Mouse (Mus musculus) inflammation-experienced regulatory T-cells, adult 6 months (primary cell): Measurements from ENCODE around the gene Ung. TPM values are rescaled to one million over a fixed set of nuclear protein-coding genes. Genes with fewer than 3 reads are reported as not detected.
A peak's percentile ranks its signal among the peaks of the same experiment; 100 is the strongest.

Experiments
- ATAC-seq: one replicate; pipeline ENCODE4 v1.8.0; 2017
- polyA plus RNA-seq, 3 experiments: library from polyadenylated mRNA; unstranded; fragments of 100-300 nt; shearing (Covaris generic); gene quantifications; one replicate each; pipeline ENCODE4 v1.2.1; 2017

The Ung gene
- polyA plus RNA-seq, 3 experiments from 2014 or later = 7.8 to 9.1 (median 8.5) TPM

DNA sequence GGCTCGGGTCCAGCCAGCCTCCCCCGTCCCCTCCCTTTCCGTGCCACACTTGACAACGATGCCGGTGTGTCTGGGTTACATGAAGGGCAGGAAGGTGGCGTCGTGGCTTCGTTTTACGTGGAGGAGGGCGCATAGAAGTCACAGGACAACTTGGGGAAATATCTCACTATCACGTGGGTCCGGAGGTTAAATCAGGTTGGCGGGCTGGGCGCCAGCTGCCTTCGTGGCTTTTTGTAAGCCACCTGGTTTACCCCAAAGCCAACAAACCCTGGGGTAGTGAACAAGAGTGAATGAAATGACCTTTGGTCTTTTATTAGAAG lies 1.3 kb downstream of the Ung start:
- ATAC-seq = peak; percentile 44

DNA sequence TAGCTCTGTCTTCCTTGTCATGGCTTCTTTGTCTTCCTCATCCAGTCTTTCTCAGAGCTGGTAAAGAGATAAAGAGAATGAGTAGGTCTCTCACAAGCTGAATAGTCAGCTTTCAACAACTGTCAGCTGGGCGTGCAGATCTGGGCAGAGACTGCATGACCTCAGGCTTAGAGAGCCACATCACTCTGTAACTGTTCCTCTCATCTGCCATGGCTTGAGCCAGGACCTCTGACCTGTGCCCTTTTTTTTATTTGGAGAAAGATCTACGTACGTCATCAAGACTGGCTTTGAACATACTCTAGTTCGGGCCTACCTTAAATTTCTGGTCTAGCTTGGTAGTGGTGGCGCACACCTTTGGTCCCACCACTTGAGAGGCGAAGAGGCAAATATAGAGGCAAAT lies 2.7 kb downstream of the Ung start:
- ATAC-seq = no peak

DNA sequence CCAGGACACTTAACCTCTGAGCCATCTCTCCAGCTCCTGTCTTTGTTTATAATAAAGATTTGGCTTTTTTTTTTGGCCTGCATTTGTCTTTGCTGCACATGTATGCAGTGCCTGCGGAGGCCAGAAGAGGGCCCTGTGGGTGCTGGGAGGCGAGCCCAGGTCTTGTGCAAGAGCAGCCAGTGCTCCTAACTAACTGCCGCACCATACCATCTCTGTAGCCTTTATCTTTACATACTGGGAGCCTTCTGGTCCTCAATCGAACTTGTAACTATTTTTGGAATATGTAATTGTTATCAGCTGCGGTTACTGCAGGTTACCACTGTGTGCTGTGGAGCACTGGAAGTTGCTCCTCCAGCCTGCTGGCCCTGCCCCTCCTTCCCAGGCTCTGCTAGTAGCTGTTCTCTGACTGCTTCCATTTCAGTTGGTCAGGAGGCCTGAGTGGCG lies 3.9 kb downstream of the Ung start:
- ATAC-seq = no peak

DNA sequence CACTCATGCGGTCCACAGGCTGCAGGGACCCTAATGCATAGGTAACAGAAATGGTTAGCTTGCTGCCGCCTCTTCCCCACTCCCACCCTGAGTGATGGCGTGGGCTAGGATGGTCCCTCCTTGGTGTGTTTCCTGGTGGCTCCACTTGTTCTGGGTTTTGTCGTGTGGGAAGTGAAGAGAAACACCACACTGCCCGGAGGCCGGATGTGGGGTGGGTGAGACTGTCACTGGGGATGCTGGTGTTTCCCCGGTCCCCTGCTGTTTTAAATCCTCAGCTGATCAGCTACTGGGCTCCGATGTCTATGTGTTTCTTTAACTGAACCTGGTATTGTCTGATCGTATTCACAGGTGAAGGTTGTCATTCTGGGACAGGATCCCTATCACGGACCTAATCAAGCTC lies 5.3 kb downstream of the Ung start:
- peak; percentile 10 for ATAC-seq

DNA sequence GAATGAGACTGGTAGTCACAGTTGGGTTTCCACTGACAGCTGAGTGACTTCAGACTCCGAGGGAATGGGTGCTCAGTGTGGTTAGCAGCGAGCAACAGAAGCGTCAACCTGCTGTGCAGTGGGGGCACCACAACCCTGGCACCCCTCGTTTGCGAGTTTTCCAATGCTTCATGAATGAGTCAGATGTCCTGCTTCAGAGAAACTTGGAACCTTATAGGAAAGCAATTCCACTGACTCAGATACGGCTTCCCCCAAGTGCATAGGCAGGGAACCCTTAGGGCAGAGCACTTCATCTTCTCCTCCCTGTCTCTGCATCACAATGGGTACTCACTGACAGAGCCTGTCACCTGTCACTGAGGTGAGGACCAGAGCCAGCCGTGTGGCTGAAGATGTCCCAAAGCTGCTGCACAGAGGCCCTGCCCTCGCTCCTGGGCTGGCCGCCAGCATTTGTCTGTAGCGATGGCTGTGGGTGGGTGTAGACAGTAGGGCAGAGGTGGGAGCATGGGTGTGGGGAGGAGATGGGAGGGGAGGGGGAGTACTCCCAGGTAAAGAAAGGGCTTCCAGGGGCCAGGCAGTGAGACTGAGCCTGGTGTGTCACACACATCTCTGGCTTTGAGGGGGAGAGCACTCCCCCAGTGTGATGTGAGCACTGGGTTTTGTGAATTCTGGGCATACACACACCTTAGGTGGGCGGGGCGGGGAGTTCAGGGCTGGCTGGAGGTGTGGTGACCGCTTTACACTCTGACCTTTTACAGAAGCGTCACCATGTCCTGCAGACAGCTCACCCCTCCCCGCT lies 7.5 kb downstream of the Ung start:
- no peak for ATAC-seq

DNA sequence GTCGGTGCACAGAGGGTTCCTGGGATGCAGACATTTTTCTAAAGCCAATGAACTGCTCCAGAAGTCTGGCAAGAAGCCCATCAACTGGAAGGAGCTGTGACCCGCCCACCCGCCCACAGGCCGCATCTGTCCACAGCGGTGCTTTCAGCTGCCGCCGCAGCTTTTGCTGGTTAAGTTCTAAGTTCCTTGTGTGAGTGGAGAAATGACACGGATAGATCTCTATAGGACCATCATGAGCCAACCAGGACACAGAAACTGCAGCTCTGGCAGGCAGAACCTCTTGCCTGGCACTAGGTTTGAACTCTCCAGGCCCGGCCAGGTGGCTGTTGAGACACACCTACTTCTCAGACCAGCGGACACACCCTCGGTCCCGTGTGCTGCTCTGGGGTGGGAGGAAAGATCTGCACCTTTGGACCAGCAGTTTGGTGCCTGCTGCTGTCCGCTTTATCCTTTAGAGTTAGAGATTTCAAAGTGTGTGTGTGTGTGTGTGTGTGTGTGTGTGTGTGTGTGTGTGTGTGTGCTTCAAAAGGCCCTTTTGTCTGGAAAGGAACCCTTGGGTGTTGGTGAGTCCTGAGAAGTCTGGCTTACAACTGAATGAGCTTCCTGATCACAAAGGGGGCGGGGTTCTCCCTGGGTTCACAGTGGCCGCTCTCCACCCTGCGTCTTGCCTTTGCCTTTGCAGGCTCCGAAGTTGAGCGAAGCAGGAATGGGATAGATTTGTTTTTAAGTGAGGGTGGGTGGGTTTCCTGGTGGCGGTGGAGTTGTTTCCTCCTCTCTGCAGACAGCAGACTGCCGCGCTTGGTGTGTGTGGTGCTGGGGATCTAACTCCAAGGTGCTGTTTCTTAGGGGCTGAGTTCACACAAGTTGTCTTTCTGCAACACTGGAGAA lies 8.3 kb downstream of the Ung start:
- no peak for ATAC-seq

DNA sequence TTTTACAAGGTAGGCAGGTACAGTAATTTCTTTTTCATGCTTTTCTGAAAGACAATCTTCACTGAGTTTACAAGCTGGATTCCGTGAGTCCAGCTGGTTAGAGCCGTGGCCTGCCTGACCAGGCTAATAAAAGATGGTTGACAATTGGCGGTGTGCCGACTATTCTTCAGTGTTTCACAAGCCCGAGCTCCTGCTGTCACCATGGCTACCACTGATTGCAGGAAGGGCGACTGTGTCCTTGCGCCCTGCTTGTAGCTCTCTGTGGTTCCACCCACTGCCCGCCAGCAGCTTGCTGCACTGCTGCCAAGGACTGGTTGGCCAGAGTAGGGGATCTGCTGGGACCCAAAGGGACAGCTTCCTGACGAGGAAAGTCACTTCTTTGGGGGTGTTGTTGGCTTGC lies 9.0 kb downstream of the Ung start:
- ATAC-seq = no peak

DNA sequence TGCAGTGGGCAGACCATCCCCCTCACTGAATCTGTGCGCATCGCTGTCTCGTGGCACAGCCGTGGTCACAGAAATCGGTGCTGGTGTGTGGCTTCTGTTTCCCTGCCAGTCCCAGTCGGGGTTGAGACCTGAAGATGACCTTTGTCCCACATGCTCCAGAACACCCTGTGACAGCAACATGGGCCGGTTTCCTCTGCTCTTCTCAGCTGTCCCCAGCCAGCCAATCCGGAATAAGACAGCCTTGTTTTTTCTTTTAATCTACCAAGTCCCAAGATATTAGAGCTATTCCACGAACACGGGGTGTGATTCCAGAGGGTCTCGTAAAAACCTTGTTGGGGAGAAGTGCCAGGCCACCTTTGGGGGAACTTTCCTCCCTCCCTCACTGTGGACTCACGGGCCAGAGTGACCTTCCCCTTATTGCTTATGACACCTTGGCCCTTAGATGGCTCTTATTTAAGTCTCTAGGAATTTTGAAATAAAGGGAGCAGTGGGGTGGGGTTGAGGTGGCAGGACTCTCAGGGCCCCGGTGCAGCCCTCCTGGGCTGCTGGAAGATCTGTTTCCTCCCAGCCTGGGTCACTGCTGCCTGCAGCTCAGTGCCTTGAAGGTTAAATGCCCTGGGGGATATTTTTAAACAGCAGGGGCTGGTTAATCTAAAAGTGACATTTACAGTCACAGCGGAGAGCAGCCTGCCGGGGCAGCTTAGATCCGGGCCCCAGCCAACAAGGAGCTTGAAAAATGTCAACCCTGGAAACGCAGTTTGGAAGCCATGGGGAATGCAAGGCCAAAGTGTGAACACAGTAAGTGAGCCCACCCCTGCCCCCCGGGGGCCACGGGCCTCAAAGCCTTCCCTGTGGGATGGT lies 16.1 kb downstream of the Ung start, which contains the start of gene Acacb:
Gene Acacb (plus strand): TSS at position 508 of the 861 bp plus-strand sequence.
- ATAC-seq = no peak

DNA sequence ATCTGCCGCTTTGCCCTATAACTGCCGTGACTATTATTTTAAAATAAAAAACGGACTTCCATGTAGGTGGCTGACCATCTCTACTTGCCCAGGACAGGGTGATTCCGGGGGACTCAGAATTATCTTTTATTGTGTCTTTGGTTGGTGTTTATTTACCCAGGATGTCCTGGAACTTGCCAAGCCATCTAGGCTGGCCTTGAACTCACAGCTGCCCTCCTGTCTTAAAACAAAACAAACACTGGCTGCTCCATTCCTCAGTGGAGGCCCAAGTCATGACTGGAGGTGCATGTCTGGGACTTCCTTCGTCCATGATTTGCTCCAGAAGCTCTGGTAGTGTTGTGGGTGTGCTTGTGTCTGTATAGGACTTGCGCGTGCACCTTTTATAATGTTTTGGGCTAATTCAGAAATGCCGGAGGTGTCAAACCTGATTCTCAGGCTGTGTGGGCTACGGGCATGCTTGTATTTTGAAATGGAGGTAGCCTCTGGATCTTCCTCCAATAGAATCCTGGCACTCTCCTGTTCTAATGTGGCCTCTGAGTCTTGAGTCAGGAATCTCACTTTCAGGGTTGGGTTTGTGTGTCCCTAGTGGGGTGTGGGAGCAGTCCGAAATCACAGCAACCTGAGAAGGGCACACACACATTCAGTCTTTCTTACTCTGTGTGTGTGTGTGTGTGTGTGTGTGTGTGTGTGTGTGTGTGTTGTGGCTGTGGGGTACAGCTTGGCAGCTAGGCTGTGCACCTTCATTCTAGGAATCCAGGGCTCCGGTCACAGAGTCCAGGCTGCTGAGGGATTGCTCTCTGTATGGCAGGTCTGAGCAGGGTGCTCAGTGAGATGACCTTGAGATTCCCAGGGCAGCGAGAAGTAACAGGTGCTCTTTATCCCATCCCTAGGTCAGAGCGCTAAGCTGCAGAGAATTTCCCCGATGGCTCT lies 17.1 kb downstream of the Ung start:
- no peak for ATAC-seq

DNA sequence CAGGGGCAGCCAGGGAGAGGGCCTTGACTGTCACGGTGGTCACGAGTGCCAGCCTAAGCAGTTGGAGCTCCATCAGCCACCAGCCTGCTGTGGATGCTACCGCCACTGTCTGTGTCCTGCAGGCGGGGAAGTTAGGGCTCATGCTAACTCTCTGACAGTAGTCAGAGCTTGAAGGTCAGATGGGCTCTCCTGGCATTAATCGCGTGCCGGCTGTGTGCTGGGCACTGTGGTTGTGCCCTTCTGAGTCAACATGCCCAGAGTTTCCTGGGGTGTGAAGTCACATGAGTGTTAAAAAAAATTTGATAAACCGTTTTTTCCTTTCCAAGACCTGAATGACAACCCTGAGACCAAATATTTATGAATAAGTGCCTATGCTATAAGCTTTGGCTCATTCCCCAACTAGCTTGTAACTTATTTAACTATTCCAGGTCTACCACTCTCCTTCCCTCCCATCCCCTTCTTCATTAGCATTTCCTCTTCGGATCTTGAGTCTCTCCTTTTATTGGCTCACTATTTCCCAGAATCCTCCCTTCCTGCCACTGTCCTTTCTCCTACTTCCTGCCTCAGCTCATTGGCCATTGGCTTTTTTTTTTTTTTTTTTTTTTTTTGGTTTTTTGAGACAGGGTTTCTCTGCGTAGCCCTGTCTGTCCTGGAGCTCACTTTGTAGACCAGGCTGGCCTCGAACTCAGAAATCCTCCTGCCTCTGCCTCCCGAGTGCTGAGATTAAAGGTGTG lies 22.3 kb downstream of the Ung start:
- no peak for ATAC-seq

DNA sequence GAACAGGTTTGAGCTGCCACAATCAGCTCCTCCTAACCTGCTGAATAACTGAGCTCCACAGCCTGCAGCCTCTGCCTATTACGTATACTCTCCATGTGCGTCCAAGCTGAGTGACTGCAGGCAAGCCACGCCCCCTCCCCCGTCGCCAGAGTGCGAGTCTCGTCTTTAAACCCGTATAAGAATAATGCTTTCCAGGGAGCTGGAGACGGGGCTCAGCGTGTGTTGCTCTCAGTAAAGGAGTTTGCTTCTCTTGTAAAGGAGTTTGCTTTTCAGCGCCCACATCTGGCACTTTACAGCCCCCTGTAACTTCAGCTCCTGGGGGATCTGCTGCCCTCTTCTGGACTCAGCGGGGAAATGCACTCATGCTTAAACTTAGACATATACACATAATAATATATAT lies 23.3 kb downstream of the Ung start:
- no peak for ATAC-seq

DNA sequence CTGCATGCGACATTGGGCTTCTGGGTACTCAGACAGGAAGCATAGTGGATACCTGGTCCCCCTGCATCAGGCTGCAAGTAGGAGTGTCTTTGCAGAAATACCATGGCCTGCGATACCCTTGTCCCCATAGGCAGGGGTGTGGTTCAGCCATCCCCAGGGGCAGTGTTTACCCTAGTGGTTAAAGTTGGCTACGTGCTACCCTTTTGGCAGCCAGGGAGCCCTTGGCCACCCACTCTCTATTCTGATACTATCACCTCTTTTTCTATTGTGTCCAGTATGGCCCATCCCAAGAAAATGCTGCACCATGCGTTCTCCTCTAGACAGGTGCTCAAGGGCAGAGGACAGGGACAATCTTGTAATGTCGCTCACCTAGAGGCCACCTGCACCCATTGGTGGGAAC lies 24.6 kb downstream of the Ung start:
- no peak for ATAC-seq

DNA sequence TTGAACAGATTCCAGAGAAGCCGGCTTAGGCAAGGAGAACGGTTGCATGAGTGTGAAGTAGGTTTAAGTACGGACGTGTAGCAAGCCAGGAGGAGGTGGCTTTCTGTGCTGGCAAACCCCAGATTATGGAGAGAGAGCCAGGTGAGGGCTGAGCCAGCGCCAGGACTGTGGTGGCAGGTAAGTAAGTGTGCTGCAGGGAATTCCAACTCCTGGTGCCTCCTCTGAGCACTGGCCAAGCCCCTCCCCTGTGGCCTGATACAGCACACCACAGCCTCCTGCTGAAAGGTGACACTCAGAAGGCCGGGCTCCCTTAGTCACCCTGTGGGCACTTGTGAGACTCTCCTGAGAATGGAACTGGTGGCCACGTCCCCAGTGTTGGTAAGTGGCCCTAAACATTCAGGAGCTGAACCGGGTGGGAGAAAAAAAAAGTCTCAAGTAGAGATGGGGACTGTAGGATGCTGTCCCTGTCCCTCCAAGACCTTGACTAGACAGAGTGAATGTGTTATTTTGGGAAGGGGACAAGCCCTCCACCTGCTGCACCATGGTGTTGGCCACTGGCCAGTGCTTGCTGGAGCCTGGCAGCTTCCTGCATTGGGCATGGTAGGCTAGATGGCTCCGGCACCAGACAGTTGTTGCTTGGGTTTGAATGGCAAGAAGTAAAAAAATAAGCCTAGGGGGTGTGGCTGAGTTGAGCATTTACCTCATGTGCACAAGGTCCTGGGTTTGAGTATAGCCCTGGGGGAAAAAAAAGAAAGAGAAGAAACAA lies 25.2 kb downstream of the Ung start:
- no peak for ATAC-seq

DNA sequence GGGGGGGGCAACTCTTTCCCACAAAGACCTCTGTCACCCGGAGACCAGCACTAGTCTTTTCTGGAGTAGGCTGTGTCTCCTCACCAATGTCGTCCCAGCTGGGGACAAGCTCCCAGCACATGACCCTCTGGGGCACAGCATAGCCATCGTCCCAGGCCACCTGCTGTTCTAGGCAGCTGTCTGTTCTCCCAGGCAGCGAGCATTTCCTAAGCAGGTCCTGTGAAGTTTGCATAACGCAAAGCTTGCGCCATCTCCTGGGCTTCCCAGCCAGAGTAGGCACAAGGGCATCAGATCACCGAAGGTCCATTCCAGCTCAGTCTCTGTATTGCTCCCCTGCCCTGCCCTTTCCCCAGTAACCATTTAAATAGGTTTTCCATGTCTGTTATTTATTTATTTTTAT lies 27.1 kb downstream of the Ung start:
- no peak for ATAC-seq

DNA sequence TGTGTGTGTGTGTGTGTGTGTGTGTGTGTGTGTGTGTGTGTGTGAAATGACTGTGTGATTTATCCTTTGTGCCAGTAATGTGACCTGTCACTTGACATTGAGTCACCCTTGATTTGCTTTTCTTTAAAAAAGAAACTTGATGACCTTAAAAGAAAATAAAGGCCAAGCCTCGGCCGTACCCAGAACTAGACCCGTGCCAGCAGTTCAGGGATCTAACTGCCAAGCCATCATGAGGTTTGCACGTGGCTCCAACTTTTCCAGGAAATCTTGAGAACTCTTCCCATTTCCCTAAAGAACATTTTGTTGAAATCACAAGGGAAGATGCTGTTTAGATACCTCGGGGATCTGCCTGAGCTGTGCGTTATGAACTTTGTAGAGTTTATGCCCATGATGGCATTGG lies 31.2 kb downstream of the Ung start:
- no peak for ATAC-seq

DNA sequence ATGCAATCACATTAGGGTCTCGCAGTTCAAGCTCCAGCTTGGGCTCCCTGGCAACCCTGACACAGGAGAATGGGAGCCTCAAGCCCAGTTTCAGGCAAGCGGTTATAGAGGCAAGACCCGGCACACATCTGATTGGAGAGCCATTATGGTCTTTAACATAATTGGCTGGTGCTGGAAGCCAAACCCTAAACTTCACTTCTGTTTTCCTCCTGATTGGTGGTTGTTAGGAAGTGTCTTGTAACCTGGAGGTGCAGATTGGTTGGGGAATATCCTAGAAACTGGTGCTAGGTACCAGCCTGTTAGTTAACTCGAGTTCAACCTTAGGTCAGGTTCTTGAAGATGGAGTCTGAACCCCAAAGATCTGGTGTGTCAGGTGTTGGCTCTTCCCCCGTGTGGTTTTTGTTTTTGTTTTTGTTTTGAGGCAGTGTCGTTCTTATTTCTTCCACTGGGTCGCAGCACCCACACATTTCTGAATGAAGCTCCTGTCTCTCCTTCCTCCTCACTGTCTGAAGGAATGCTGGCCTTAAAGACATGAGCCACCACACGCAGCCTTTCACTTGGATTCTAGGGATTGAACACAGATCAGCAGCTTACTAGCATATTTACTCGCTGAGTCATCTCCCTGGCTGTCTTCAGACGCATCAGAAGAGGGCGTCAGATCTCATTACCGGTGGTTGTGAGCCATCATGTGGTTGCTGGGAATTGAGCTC lies 32.1 kb downstream of the Ung start:
- ATAC-seq = no peak

DNA sequence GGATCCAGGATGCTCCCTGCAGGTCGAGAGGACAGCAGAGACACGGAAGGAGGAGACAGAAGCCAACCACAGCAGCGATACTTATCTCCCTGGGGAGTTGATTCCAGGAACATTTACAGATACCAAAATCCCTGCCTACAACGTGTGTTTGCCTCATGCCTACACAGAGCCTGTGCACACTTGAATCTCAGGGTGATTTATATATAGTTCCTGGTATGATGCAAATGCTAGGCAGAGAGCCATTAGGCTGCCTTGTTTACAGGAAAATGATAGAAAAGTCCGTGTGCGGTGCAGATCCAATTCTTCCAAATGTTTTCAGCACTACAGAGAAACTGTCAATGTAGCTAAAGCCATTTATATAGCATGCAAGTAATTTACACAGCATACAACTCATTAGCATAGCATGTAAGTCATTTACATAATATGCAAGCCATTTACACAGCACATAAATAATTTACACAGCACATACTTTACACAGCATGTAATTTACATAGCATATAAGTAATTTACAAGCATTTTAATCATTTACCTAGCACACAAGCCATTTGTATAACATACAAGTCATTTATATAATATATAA lies 33.0 kb downstream of the Ung start:
- ATAC-seq = no peak

DNA sequence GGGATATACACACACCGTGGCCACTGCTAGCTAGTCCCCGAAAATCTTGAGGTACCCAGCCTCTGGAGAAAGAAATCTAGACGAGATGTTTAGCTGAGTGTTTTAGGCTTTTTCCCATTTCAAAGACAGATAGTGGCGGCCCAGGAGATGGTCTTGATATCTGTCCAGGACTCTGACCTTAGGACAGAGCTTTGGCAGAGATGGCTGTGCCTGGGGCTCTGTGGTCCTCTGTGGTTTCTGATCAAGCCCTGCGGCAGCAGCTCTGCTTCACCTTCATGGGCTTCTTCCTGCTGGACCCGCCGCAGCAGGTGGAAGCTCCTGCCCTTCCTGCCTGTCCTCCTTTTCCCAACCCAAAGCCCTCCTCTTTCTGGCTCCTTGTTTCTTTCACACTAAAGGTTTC lies 40.2 kb downstream of the Ung start:
- ATAC-seq = no peak

DNA sequence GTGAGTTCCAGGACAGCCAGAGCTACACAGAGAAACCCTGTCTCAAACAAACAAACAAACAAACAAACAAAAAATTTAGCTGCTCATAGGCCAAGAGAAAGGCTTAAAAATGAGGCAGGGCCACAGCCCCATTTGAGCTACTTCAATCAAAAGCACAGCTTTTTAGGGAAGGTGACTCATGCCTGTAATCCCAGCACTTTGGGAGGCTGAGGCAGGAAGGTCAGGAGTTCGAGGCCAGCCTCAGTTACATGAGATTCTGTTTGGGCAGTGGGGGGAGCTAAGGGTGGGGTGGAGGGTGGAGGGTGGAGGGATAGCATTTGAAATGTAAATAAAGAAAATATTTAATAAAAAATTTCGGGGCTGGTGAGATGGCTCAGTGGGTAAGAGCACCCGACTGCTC lies 42.8 kb downstream of the Ung start:
- no peak for ATAC-seq
